Mouse (Mus musculus) neural tube, embryonic 10.5 days (tissue): ENCODE results near the gene Usp53.

Source experiments
- DNase-seq: peaks from one replicate; pipeline ENCODE4 v3.0.0-alpha.2; 2017; ENCODE audit warnings: low spot score; ENCODE audit errors: extremely low spot score

Usp53 gene

DNA sequence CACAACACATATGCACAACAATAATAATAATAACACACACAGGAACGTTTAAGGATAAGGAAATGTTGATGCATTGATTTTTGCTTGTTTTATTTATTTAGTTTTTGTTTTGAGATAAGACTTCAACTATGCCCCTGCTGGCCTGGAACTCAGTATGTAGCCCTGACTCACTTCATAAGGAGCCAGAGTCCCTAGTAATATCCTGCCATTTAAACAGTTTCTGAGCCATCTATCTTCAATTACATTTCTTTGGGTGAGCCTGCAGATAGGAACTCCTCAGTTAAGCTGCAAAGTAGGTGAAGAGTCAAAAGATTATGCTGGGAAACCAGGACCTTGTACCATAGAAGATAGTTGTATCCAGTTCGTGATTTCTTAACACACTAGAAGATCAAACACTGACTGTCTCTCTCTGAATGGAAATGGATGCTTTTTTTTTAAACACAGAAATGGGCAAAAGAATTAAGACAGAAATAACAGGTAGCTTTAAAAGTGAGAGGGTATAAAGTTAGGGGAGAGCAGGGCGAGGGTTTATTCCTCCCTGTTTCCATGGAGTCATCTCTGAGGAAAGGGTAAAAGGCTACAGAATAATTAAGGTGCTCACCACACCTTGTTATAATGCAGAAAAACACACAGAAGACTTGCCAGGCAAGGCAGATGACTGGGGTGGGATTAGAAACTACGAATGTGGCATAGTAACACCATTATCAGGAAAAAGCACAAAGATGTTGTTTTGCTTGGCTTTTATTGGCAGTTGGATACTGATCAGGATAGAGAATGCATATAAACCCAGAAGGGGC is 96.6 kb downstream of the Usp53 start:
- no peak for DNase-seq
